Mouse (Mus musculus): ENCODE data around the gene Rangrf. TPM values are rescaled to one million over a fixed set of nuclear protein-coding genes. Genes with fewer than 3 reads are reported as not detected.
"Not testable (repeated sequence)": the region's sequence is repeated elsewhere in the genome, so short reads cannot be mapped to it uniquely, and the experiment has no call there.

Gene Rangrf
- polyA plus RNA-seq (2015; fragmentation: Nextera tagmentation; extraction: Ambion mirVana): 55.9 and 63.0 TPM in 2 replicates

- Histone ChIP-seq H3K36me3 (no peaks in the 10 kb centered on the region), H3K4me3 (replicated peaks) (peak within 1 kb of the TSS; percentile 45), H3K27me3 (replicated peaks) (no peaks in the 10 kb centered on the region), H3K9me3 (no peaks in the 10 kb centered on the region), H3K4me1 (peaks cover 15% of the 10 kb centered on the region), H3K27ac (no peak within 1 kb of the TSS), H3K4me2 (peak within 1 kb of the TSS; percentile 78), H3K9ac (no peak within 1 kb of the TSS)
- no peak for ATAC-seq (ENCODE audit: insufficient read depth, low FRiP score, low read depth)
- WGBS: 80% methylated on average over 7 of the region's 7 CpGs
Observed at GRCm38 (mm10) chr11:68975085-68975484, at the start of gene Rangrf. Gene Rangrf, minus strand, starts transcription at chr11:68975185.

- no peak overlapping the region for H3K4me3 ChIP-seq (replicated peaks)
- H3K4me1 ChIP-seq: peaks cover 10% of the 10 kb centered on the region
- H3K9ac ChIP-seq: no peak overlapping the region
- no peak for ATAC-seq (ENCODE audit: insufficient read depth, low FRiP score, low read depth)
- no peaks in the 10 kb centered on the region for H3K27me3 ChIP-seq (replicated peaks)
- no peak overlapping the region for H3K4me2 ChIP-seq
- H3K9me3 ChIP-seq: no peaks in the 10 kb centered on the region
- no peak overlapping the region for H3K27ac ChIP-seq
- peaks cover 31% of the 10 kb centered on the region for H3K36me3 ChIP-seq
Observed at GRCm38 (mm10) chr11:69020691-69021090, 45.7 kb upstream of the Rangrf start.

GRCm38 (mm10) chr11:69016755-69017154 lies 41.8 kb upstream of the Rangrf start:
- H3K9me3 ChIP-seq: no peaks in the 10 kb centered on the region
- peaks cover 2% of the 10 kb centered on the region; the same call in 1 of the 2 replicates for H3K36me3 ChIP-seq
- 53% methylated on average over 3 of the region's 3 CpGs for WGBS
- H3K9ac ChIP-seq: 0 out of 2 replicates have a peak overlapping the region, but pooled peaks have one; percentile 9
- H3K27ac ChIP-seq: peak overlapping the region; percentile 95
- no peaks in the 10 kb centered on the region for H3K27me3 ChIP-seq (replicated peaks)
- H3K4me3 ChIP-seq (replicated peaks): peak overlapping the region; percentile 63
- H3K4me1 ChIP-seq: peaks cover 10% of the 10 kb centered on the region
- ATAC-seq (ENCODE audit: insufficient read depth, low FRiP score, low read depth): no peak
- H3K4me2 ChIP-seq: peak overlapping the region; percentile 69

- Histone ChIP-seq H3K4me3 (replicated peaks) (peak within 1 kb of the TSS; percentile 63), H3K9ac (peak within 1 kb of the TSS; percentile 56), H3K36me3 (no peaks in the 10 kb centered on the region), H3K27ac (peak within 1 kb of the TSS; percentile 95), H3K4me1 (peaks cover 10% of the 10 kb centered on the region), H3K9me3 (no peaks in the 10 kb centered on the region), H3K4me2 (peak within 1 kb of the TSS; percentile 69), H3K27me3 (replicated peaks) (no peaks in the 10 kb centered on the region)
- WGBS: 2% methylated on average over 38 of the region's 38 CpGs
- ATAC-seq (ENCODE audit: insufficient read depth, low FRiP score, low read depth): peak; percentile 92
Observed at GRCm38 (mm10) chr11:69015644-69016441, 40.9 kb upstream of the Rangrf start, which contains the start of gene Ctc1. Gene Ctc1, plus strand, starts transcription at chr11:69015911.

- Histone ChIP-seq H3K27me3 (replicated peaks) (no peaks in the 10 kb centered on the region), H3K9me3 (no peaks in the 10 kb centered on the region), H3K27ac (peak overlapping the region; percentile 88), H3K4me1 (peaks cover 11% of the 10 kb centered on the region), H3K9ac (peak overlapping the region; percentile 29; the same call in 1 of the 2 replicates), H3K4me3 (replicated peaks) (peak overlapping the region; percentile 51), H3K36me3 (no peaks in the 10 kb centered on the region), H3K4me2 (peak overlapping the region; percentile 79)
- WGBS: 2% methylated on average over 18 of the region's 18 CpGs
- ATAC-seq (ENCODE audit: insufficient read depth, low FRiP score, low read depth): peak; percentile 75
Observed at GRCm38 (mm10) chr11:69012071-69012601, 37.2 kb upstream of the Rangrf start.

- not testable (repeated sequence) for H3K27me3 ChIP-seq (replicated peaks); ATAC-seq (ENCODE audit: insufficient read depth, low FRiP score, low read depth); H3K9me3 ChIP-seq; H3K9ac ChIP-seq; H3K36me3 ChIP-seq; H3K4me1 ChIP-seq
- 60% methylated on average over 2 of the region's 2 CpGs for WGBS
- H3K27ac ChIP-seq: peak overlapping the region; percentile 88; the same call in 1 of the 2 replicates
- peak overlapping the region; percentile 79 for H3K4me2 ChIP-seq
- H3K4me3 ChIP-seq (replicated peaks): peak overlapping the region; percentile 51
Observed at GRCm38 (mm10) chr11:69011445-69011844, 36.5 kb upstream of the Rangrf start.

GRCm38 (mm10) chr11:69010400-69011323 lies 35.7 kb upstream of the Rangrf start:
- H3K27me3 ChIP-seq (replicated peaks): no peaks in the 10 kb centered on the region
- ATAC-seq (ENCODE audit: insufficient read depth, low FRiP score, low read depth): no peak
- H3K9ac ChIP-seq: no peak overlapping the region
- no peaks in the 10 kb centered on the region for H3K9me3 ChIP-seq
- peak overlapping the region; percentile 79; the same call in 1 of the 2 replicates for H3K4me2 ChIP-seq
- 89% methylated on average over 15 of the region's 15 CpGs for WGBS
- H3K36me3 ChIP-seq: no peaks in the 10 kb centered on the region
- no peak overlapping the region for H3K4me3 ChIP-seq (replicated peaks)
- no peak overlapping the region for H3K27ac ChIP-seq
- peaks cover 4% of the 10 kb centered on the region; the same call in 1 of the 2 replicates for H3K4me1 ChIP-seq

GRCm38 (mm10) chr11:69009508-69009907 lies 34.5 kb upstream of the Rangrf start:
- Histone ChIP-seq H3K27me3 (replicated peaks) (no peaks in the 10 kb centered on the region), H3K4me3 (replicated peaks) (no peak overlapping the region), H3K9me3 (no peaks in the 10 kb centered on the region), H3K9ac (no peak overlapping the region), H3K36me3 (no peaks in the 10 kb centered on the region), H3K4me2 (no peak overlapping the region), H3K4me1 (peaks cover 4% of the 10 kb centered on the region; the same call in 1 of the 2 replicates), H3K27ac (no peak overlapping the region)
- ATAC-seq (ENCODE audit: insufficient read depth, low FRiP score, low read depth): no peak
- 89% methylated on average over 1 of the region's 1 CpGs for WGBS

GRCm38 (mm10) chr11:69008182-69009121 lies 33.5 kb upstream of the Rangrf start, which contains the start of gene Pfas:
Gene Pfas, minus strand, starts transcription at chr11:69008460.
- 8% methylated on average over 38 of the region's 38 CpGs for WGBS
- no peaks in the 10 kb centered on the region for H3K36me3 ChIP-seq
- peaks cover 4% of the 10 kb centered on the region; the same call in 1 of the 2 replicates for H3K4me1 ChIP-seq
- peak within 1 kb of the TSS; percentile 64 for H3K9ac ChIP-seq
- H3K27ac ChIP-seq: peak within 1 kb of the TSS; percentile 64
- peak within 1 kb of the TSS; percentile 60 for H3K4me2 ChIP-seq
- H3K27me3 ChIP-seq (replicated peaks): no peaks in the 10 kb centered on the region
- peak within 1 kb of the TSS; percentile 67 for H3K4me3 ChIP-seq (replicated peaks)
- no peaks in the 10 kb centered on the region for H3K9me3 ChIP-seq
- ATAC-seq (ENCODE audit: insufficient read depth, low FRiP score, low read depth): peak; percentile 88

- H3K4me1 ChIP-seq; H3K9ac ChIP-seq; H3K36me3 ChIP-seq; H3K4me2 ChIP-seq; H3K27ac ChIP-seq; H3K9me3 ChIP-seq; ATAC-seq (ENCODE audit: insufficient read depth, low FRiP score, low read depth); H3K4me3 ChIP-seq (replicated peaks); H3K27me3 ChIP-seq (replicated peaks): not testable (repeated sequence)
Observed at GRCm38 (mm10) chr11:69006575-69006974, 31.6 kb upstream of the Rangrf start.

- Histone ChIP-seq H3K27me3 (replicated peaks) (no peaks in the 10 kb centered on the region), H3K4me3 (replicated peaks) (no peak overlapping the region), H3K9ac (no peak overlapping the region), H3K4me2 (no peak overlapping the region), H3K36me3 (peaks cover 16% of the 10 kb centered on the region), H3K4me1 (peaks cover 4% of the 10 kb centered on the region; the same call in 1 of the 2 replicates), H3K27ac (no peak overlapping the region), H3K9me3 (no peaks in the 10 kb centered on the region)
- no peak for ATAC-seq (ENCODE audit: insufficient read depth, low FRiP score, low read depth)
- WGBS: 86% methylated on average over 7 of the region's 7 CpGs
Observed at GRCm38 (mm10) chr11:69005193-69005592, 30.2 kb upstream of the Rangrf start.
